Mouse (Mus musculus) embryo, embryonic 11.5 days (tissue): ENCODE results near the gene Iqschfp.

Experiments
- DNase-seq: peaks from one replicate; pipeline ENCODE4 v3.0.0-alpha.2; 2012; ENCODE audit warnings: low read depth, low spot score

Iqschfp gene

DNA sequence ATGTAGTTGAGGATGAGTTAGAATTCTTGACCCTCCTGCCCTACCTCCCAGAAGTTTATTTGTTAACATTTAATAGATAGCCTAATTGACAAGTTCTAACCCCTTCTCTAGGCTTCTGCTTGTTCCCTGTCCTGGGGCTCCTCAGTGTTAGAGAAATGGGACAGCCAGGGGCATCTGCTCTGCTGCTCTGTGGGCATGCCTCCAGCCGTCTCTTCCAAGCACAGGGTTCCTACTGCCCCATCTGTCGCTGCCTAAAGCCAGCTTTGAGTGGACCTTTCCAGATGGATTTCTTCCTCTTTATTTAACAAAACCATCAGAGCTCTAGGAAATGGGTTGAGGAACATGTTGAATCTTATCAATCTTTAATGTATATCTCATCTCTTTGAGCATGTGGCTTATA lies 529.8 kb downstream of the Iqschfp start:
- DNase-seq, result no peak

DNA sequence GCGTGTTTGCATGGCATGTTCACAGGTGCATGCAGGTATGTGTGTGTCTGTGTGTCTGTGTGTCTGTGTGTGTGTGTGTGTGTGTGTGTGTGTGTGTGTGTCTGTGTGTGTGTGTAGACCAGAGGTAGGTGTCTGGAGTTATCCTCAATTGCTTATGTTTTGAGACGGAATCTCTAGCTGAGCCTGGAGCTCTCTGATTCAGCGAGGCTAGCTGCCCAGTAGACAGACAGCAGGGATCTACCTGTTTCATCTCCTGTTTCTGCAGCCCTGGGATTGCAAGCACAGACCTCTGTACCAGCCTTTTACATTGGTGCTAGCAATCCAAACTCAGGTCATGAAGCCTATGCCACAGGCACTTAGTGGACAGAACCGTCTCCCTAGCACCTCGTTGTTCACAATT lies 536.0 kb downstream of the Iqschfp start:
- DNase-seq, result no peak

DNA sequence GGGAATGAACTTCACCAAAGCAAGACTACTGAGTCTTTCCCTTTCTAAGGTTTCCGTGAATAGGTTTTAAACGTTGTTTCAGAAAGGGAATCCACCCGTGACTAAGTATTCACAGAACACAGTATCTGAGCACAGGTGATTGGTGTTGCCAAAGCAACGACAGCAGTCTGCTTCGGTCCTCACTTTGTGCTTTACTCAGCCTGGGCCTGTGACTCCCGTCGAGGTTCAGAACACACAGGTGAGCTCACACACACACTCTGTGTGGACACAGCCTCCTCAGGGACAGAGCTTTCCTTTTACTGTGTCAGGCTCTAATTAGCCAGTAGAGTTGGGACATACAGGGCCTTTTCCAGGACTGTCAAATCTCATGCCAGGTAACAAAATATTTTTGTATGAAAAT lies 542.4 kb downstream of the Iqschfp start:
- no peak for DNase-seq

DNA sequence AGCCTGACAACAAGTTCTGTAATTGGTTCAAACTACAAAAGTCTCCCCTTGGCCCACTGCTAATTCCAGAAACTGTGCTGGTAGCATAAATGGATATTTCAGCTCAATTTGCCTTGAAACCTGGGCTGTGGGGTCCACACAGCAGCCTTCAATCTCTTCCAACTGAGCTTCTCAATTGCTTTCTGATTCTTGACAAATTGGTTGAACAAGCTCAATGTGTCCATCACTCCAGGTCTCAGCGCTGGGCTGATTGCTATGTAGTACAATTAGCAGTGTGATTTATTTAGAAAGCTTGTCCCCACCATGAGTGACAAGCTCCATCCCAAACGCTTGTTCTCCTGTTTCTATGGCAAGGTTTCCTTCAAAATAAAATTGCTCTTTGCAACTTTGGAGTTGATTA lies 542.9 kb downstream of the Iqschfp start:
- no peak for DNase-seq

DNA sequence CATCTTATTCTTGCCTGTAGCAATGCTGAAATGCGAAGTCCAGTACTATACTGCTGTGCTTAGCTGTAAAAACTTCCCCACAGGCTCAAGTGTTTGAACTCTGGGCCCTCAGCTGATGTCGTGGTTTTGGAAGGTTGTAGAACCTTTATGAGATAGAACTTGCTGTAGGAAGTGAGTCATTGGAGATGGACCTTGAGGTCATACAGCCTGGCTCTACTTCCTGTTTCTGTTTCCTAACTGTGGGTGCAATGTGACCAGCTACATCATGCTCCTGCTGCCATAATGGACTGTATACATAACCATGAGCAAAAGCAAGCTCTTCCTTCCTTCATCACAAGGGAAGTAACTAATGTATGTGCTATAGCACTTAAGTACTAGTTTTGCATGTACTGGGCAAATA lies 556.4 kb downstream of the Iqschfp start:
- DNase-seq, result no peak

DNA sequence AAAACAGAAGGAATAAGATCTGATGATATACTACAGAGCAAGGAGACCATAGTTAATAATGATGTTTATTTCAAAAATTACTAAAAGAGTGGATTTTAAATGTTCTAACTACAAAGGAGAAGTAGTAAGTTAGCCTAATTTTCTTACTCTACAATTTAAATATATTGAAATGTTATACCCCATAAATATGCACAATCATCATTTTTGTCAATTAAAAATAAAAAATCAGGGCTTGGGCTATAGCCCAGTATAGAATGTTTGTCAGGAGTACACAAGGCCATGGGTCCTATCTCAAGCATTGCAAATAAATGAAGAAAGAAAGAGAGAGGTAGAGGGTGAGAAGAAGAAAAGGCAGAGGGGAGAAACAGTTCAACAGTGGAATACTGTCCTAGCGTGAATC lies 559.6 kb downstream of the Iqschfp start:
- DNase-seq, result no peak

DNA sequence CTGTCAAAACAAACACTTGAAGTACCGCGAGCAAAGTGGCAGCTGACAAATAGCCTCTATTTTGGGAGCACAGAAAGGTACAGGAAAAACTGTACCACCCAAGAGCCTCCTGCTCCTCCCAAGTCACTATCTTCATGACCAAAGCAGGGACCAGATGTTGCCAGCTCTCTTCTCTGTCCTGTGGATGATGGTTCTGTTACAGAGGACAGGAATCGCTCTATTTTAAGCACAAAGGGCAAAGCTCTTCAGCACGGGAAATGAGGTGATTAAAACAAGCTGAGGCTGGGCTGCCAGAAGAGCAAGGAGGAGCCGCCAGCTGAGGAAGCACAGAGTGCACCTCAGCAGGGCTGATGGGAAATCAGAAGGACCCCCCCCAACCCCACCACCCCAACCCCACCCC lies 561.2 kb downstream of the Iqschfp start:
- no peak for DNase-seq

DNA sequence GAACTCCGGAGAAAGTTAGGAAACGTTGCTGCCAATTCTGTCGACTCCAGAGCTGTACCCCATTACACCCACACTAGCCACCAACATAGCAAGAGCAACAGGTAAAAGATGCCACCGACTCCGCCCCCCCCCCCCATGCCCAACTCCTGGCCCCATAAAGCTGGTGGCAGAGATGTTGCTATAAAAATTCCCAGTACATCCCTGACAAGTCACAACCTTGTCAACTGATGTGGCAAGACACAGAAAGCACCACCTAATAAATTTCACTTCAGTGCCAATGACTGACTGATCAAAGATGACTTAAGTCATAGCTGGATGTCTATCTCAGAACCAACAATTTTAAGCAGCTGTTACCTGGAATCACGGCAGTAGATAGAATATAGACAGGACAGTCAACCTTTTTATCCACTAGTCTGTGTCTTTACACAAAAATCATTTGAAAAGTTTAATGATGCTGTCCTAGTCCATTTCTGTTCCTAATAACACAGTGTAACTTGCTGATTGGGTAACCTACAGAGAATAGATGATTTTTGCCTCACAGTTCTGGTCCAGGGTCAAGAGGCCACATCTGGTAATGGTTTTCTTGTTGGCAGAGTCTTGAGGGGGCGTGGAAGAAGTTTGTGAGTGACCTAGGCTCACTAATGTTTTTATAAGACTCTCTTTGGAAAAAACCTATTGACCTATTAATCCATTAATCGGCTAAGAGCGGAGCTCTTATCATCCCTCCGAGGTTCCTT lies 561.9 kb downstream of the Iqschfp start:
- no peak for DNase-seq

DNA sequence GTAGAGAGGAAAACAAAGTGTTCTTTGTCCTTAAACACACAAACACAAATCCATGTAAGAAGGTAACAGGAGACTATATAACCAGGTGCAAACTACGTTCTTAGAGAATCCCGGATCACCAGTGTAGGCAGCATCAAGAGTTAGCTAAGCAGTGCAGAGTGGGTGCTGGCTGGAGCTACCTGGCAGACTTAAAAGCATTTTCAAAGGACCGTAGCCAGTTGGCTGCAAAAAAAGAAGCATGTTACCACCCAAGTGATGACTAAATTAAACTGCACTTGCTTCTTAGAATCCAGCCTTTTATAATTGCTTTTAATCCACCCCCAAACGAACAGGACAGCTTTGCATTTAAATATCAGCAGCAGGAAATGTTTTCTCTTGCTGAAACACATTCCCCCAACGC lies 574.6 kb downstream of the Iqschfp start:
- no peak for DNase-seq

DNA sequence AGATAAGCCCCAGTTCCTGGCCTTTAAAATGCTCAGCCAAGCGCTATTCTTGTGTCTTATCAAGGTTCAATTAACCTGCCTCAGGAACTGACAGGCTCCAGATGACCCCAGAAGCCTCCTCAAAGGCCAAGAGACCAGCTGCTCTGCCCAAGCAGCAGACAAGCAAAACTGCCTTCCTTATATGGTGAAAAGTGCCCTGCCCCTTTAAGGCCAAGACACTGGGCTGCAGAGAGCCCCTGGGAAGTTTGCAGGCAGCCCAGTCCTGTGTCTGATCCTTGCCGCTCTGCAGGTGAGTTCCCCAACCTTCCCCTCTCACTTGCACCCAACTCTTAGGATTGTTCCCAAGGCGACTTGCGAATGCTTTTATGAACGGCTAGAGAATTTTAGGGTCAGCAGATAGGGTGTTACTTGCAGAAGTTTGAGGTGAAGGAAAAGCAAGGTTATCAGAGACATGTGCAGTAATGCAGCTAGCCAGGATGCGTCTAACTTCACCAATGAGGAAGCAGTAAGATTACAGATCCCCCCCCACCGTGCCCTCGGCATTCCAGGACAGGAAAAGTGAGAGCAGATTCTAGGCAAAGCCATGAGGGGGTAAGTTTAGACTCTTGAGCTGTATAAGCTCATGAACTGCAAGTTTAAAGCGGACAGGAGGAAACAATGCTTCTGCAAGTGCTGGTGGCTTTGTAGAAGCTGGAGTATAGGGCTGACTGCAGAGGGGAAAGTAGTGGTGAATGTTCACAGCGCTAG lies 576.1 kb downstream of the Iqschfp start:
- no peak for DNase-seq

DNA sequence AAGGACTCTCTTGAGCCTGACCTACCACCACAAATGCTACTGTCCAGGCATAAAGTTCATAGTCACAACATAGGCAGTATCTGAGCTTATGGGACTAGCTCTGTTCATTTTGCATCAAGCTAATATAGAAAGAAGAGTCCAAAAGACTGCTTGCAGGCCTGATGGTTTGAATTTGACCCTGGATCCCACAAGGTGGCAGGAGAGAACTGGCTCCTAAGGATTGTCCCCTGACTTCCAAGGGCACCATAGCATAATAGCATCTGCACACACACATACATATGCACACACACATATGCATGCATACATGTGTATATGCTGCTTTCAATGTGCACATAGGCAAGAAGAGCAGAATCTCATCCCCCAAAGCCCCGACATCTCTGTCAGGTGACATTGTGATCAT lies 577.6 kb downstream of the Iqschfp start:
- no peak for DNase-seq

DNA sequence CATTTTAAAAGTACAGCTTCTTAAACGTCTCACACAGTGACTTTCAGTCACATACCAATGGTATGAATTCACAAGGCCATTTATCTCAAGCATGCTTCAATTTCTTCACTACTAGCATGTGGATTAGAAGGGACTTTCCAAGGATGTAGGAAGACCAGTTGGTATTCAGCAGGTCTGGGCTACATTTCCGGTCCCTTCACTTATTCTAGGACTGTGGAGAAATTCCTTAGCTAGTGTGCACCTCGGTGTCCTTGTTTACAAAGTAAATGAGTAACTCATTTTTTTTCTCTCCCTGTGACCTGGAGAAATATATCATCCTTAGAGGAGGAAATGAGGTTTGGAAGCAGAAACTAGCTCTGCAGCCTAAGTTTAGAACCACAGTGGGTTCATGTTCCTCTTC lies 578.0 kb downstream of the Iqschfp start:
- no peak for DNase-seq

DNA sequence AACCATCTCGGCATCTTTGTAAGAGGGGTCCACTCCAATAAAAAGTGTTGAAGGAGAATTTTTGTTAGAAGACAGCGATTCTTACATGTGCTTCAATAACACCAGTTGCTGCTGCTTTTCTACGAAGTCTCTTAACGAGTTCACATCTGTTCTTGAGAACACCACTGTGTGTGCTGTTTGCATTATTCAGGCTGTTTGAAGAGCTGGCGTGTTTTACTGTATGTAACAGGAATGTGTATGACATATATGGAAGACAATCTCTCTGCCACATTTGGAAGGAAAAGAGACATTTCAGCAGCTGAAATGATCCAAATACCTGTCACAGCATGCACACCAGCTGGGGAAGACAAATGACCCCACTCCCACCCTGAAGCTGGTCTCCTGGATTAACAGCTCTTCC lies 578.6 kb downstream of the Iqschfp start:
- DNase-seq, result no peak

DNA sequence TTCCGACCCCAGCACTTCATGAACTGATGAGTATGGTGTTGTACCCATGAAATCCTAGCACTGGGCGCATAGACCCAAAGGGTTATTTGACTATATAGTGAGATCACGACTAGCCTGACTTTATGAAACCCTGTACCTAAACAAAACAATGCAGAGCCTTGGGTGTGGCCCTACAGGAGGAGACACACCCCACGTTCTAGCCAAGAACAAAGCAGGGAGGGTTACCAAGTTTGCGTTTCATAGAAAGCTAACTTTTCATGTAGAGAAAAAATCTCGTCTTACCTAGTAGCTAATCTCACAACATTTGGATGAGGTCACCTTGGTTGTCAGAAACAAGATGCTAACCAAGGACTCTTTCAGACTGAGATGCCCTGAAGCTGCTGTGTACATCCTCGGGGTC lies 584.3 kb downstream of the Iqschfp start:
- DNase-seq, result no peak

DNA sequence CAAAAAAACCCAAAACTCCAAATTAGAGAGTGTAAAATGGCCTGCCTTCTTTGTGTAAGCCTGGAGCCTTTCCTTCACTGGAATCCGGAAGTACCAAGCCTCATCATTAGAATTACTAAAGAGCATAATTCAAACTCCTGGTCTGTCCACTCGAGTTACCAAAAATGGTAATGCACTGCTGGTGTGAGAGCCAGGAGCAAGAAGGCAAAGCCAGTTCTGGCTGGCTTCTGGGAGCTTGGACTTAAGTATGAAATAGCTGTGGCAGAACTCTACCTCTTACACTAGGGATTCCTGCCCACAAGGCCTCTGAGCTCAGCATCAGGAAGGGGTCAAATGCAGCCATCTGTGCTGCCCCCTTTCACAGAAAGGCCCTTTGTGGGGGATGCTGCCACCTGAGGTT lies 585.4 kb downstream of the Iqschfp start:
- DNase-seq, result no peak

DNA sequence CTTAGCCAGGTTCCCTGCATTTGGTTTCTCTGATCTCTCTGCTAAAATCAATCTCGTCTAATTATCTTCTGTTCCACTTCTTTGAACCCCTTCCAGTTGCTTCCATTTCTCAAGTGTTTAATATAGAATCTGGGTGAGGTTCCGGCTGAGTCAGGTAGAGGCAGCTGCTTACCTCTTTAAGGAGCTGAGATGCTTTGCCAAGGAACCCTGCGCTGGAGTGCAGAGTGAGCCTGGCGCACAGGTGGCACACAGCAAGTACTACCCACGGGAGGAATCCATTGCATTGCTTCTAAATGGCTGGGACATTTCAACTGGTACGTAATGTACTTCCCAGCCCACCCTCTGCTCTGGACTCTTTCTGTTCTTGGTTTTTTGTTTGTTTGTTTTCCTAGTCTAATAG lies 587.2 kb downstream of the Iqschfp start:
- DNase-seq, result no peak

DNA sequence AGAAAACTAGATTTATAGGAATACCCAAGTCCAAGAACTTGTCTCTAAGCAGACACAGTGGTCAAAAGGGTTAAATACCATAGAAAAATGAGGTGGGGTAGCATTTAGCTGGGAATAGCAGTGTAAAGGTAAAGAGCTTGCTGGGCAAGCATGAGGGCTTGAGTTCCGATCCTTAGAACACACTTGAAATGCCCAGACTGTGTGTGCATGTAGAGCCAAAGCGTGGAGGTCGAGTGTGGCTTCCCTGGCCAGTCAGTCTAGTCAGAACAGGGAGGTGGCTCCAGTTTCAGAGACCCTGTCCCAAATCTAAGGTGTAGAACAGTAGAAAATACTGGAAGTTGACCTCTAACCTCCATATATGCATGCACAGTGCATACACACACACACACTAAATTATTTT lies 591.5 kb downstream of the Iqschfp start:
- DNase-seq, result no peak

DNA sequence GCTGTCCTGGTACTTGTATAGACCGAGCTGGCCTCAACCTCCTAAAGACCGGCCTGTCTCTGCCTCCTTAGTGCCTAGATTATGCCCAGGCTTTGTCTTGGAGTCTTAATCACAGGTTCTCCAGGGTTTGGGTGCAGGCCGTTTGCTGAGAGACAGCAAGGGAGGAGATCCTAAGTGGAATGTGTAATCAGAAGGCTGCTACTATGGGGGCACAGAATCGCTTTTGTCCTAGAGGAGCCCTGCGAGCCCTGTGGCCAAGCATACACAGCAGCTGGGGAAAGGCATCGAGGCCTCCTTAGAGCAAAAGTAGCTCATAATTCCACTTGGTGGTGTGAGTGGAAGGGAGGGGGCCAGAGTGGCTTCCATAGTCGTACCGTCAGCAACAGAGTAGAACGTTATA lies 592.0 kb downstream of the Iqschfp start:
- no peak for DNase-seq

DNA sequence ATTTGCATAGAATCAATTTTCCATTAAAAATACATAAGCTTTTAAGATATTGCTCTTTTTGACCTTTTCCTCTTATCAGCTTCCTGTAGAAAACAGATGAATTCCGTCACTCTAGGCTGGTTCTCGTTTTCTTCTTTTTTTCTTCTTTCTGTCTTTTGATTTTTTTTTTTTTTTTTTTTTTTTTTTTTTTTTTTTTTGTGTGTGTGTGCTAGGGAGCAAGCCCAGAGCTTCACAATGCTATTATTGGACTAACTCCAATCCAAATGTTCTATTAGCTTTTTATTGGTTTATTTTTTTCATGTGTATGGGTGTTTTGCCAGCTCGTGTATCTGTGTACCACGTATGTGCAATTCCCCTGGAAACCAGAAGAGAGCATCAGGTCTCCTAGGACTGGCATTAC lies 592.5 kb downstream of the Iqschfp start:
- no peak for DNase-seq

DNA sequence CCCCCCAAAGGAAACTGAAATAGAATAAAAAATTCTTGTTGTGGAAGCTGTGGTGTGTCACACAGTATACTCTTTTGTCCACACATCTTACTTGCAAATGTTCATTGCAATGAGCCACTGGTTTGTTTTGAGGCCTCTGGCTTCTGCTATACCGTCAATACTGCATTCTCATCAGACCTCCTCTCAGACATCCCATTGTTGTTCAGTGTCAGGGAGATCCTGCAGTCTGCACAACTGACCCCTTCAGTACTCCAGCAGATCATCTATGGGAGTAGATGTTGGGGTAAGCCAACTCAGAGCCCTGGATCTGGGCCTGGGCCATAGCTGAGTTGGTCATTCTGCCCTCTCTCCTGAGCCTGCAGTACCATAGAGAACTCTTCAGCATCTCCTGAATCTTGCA lies 595.6 kb downstream of the Iqschfp start:
- no peak for DNase-seq

DNA sequence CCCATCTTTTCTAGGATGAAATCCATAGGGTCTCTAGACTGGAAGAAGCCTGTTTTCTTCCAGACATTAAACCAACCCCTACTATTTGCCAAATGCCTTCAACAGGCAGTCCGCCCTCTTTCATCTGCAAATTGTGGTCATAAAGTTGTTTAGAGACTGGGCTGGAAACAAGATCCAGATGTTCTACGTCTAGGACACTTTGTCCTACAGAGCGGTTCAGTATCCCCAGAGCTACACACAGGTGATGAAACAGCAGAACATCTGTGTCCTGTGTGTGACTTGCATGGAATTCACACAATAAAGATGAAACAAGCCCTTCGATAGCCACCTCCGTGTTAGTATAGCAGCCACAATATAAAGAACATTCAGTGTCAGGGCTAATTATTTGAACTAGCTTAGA lies 596.3 kb downstream of the Iqschfp start:
- no peak for DNase-seq

DNA sequence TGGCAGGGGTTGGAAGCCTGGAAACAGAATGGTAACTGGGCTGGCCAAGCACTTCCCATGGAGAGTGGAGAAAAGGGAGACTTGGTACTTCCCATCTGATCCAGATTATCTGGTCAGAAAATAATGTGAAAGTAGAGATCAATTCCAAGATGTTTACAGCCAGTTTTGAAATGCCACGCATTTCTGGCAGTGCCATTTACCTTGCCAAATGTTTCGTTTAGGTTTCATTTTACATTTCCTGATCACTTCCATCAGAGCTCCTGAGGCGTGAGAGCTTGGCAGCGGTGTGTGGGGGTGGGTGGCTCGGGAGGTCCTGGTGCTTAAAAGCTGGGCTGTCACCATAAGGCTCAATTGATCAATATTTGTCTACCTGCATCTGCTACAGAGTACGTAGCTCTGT lies 599.5 kb downstream of the Iqschfp start:
- no peak for DNase-seq

DNA sequence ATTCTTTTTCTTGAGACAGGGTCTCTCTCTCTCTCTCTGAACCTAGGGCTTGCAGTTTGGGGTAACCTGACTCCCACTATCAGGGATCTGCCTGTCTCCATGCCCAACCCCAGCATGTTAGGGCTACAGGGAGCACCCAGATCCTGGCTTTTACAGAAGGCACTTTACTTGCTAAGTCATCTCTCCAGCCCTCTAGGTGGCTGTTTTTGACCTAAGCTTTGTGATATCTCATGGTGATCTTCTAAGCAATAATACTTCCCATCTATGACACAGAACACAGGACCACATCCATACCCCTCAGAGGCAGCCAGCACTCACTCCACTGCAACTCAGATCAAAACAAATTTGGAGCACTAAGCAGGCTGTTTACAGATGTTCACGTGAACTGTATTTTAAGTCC lies 600.0 kb downstream of the Iqschfp start:
- DNase-seq, result no peak

DNA sequence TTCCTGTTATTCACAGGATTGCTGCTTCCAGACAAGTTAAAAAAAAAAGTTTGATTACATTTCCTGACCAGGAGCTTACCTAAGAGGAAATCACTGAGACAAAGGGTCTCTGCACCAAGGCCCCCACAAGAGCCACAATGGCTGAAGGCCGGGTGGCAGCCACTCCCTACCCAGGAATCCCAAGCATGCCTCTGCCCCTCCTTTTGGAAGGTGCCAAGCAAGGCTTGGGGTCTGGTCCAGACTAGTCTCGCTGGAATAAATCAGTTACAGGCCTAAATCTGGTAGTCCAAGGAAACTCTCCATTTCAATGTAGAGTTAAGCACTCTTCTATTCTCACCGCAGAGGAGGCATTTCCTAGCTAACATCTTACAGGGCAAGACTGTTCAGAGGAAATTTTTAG lies 600.5 kb downstream of the Iqschfp start:
- DNase-seq, result no peak
